In the genomic region with DNA sequence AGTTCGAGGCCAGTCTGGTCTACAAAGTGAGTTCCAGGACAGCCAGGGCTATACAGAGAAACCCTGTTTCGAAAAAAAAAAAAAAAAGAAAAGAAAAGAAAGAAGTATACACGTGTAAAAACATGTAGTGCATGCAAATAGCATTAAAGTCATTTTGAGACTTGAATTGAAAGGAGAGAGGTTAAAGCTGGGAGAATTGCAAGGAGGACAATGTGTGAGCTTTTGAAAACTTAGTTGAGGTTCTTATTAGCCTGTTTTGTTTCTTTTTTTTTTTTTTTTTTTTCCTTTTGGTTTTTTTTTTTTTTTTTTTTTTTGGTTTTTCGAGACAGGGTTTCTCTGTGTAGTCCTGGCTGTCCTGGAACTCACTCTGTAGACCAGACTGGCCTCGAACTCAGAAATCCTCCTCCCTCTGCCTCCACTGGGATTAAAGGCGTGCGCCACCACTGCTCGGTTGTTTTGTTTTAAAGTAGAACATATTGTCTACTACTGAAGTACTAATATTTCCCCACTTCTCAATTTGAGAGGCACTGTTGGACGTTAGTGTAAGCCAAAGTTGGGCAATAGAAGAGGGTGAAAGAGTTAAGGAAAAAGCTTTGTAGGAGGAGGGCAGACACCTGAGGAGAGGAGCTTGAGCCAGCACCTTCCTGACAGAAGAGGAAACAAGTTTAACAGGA, we compare ENCODE assay signal across 8 mouse cellular contexts. TPM values are rescaled to one million over a fixed set of nuclear protein-coding genes. Genes with fewer than 3 reads are reported as not detected.
A peak's percentile ranks its signal among the peaks of the same experiment; 100 is the strongest.
DNase-seq lines count a peak whose midpoint lies in the region; ATAC-seq lines count a peak whose summit lies in the region.

No protein-coding gene starts in this region.

- ATAC-seq in heart, embryonic 12.5 days (ENCODE audit: insufficient number of reproducible peaks, low FRiP score) = no peak
- ATAC-seq in forebrain, embryonic 14.5 days = no peak
- ATAC-seq in liver, embryonic 15.5 days (ENCODE audit: insufficient read depth) = no peak
- no peak for ATAC-seq in activated CD4-positive, CD25-positive, alpha-beta regulatory T cell, adult 4 months

- H3K4me2 ChIP-seq in heart, embryonic 12.5 days = peak overlapping the region; percentile 88
- peak overlapping the region; percentile 85 for H3K4me2 ChIP-seq in forebrain, embryonic 14.5 days (ENCODE audit: low read length)
- H3K4me2 ChIP-seq in liver, embryonic 15.5 days = peak overlapping the region; percentile 89

- H3K27ac ChIP-seq in heart, embryonic 12.5 days (ENCODE audit: poor library complexity, severe bottlenecking) = peak overlapping the region; percentile 95
- peak overlapping the region; percentile 85 for H3K27ac ChIP-seq in forebrain, embryonic 14.5 days (ENCODE audit: low read depth, low read length)
- peak overlapping the region; percentile 86 for H3K27ac ChIP-seq in liver, embryonic 15.5 days (replicated peaks)

- peaks cover 27% of the 10 kb centered on the region for H3K4me1 ChIP-seq in heart, embryonic 12.5 days (replicated peaks)
- H3K4me1 ChIP-seq in forebrain, embryonic 14.5 days (ENCODE audit: control insufficient read depth, insufficient read depth, low read length) = peaks cover 20% of the 10 kb centered on the region
- peaks cover 60% of the 10 kb centered on the region for H3K4me1 ChIP-seq in liver, embryonic 15.5 days (replicated peaks)

- DNase-seq in heart, postnatal 14 days = no peak
- DNase-seq in CD4-positive helper T cell, adult 2 months (ENCODE audit: low read depth, low spot score) = peak; percentile 55
- DNase-seq in forebrain, embryonic 14.5 days (ENCODE audit: low spot score) = no peak
- no peak for DNase-seq in urinary bladder, postnatal 25 days (ENCODE audit: low spot score)
- DNase-seq in cerebellum, adult 9-11 months = no peak

- H3K9ac ChIP-seq in heart, embryonic 12.5 days = peak overlapping the region; percentile 87
- H3K9ac ChIP-seq in forebrain, embryonic 14.5 days (ENCODE audit: low read length) = peak overlapping the region; percentile 84
- H3K9ac ChIP-seq in liver, embryonic 15.5 days = peak overlapping the region; percentile 73

- H3K4me3 ChIP-seq in heart, embryonic 12.5 days = peak overlapping the region; percentile 82
- H3K4me3 ChIP-seq in forebrain, embryonic 14.5 days (ENCODE audit: low read depth, low read length) = peak overlapping the region; percentile 66
- H3K4me3 ChIP-seq in liver, embryonic 15.5 days (replicated peaks) = peak overlapping the region; percentile 91

- no peaks in the 10 kb centered on the region for H3K9me3 ChIP-seq in heart, embryonic 12.5 days (replicated peaks)
- H3K9me3 ChIP-seq in forebrain, embryonic 14.5 days (replicated peaks; ENCODE audit: control insufficient read depth, low read length) = no peaks in the 10 kb centered on the region
- H3K9me3 ChIP-seq in liver, embryonic 15.5 days (replicated peaks) = no peaks in the 10 kb centered on the region

- intact Hi-C loops in heart, postnatal 14 days (cut with DNase I) = no loop called here

- H3K27me3 ChIP-seq in heart, embryonic 12.5 days (replicated peaks) = peaks cover 6% of the 10 kb centered on the region
- peaks cover 22% of the 10 kb centered on the region for H3K27me3 ChIP-seq in forebrain, embryonic 14.5 days (replicated peaks; ENCODE audit: control insufficient read depth, insufficient read depth, low read length)
- H3K27me3 ChIP-seq in liver, embryonic 15.5 days = peaks cover 46% of the 10 kb centered on the region

- H3K36me3 ChIP-seq in heart, embryonic 12.5 days = 0 out of 2 replicates have a peak, but pooled peaks cover under 1% of the 10 kb centered on the region
- H3K36me3 ChIP-seq in forebrain, embryonic 14.5 days (ENCODE audit: control insufficient read depth, insufficient read depth, low read length) = 0 out of 2 replicates have a peak, but pooled peaks cover 1% of the 10 kb centered on the region
- H3K36me3 ChIP-seq in liver, embryonic 15.5 days (replicated peaks) = no peaks in the 10 kb centered on the region

- WGBS in heart, embryonic 12.5 days = 43% methylated on average over 9 of the region's 9 CpGs
- WGBS in forebrain, embryonic 14.5 days = 46% methylated on average over 8 of the region's 9 CpGs
- WGBS in liver, embryonic 15.5 days (ENCODE audit: insufficient replicate concordance) = 38% methylated on average over 9 of the region's 9 CpGs

RNA-seq across cellular contexts. Expression of a gene that starts 0.6 kb away (rescaled TPM):
- polyA plus RNA-seq in heart, embryonic 12.5 days (2016; fragmentation: Nextera tagmentation; extraction: Ambion mirVana) = 23.1 and 24.0 TPM in 2 replicates
- total RNA-seq in heart, postnatal 14 days (2021) = 1 to 10 TPM; 8.5 to 9.0 TPM
- 48.4 and 55.4 TPM in 2 replicates for polyA plus RNA-seq in forebrain, embryonic 14.5 days (2014; fragmentation: Nextera tagmentation; extraction: Ambion mirVana)
- 13.3 and 14.8 TPM in 2 replicates for polyA plus RNA-seq in liver, embryonic 15.5 days (2015; fragmentation: Nextera tagmentation; extraction: Ambion mirVana)
- polyA plus RNA-seq in activated CD4-positive, CD25-positive, alpha-beta regulatory T cell, adult 4 months (2017; shearing (Covaris generic)) = 10 to 100 TPM; 64.1 to 79.7 TPM

RNA-seq across cellular contexts. Expression of a gene that starts 2.5 kb away (rescaled TPM):
- 4.4 TPM in 2 replicates for polyA plus RNA-seq in heart, embryonic 12.5 days (2016; fragmentation: Nextera tagmentation; extraction: Ambion mirVana)
- total RNA-seq in heart, postnatal 14 days (2021) = 10 to 100 TPM; 12.4 to 15.7 TPM
- 3.8 and 4.5 TPM in 2 replicates for polyA plus RNA-seq in forebrain, embryonic 14.5 days (2014; fragmentation: Nextera tagmentation; extraction: Ambion mirVana)
- polyA plus RNA-seq in liver, embryonic 15.5 days (2015; fragmentation: Nextera tagmentation; extraction: Ambion mirVana) = 2.4 and 3.0 TPM in 2 replicates
- 100 to 1,000 TPM; 269 to 295 TPM for polyA plus RNA-seq in activated CD4-positive, CD25-positive, alpha-beta regulatory T cell, adult 4 months (2017; shearing (Covaris generic))

RNA-seq across cellular contexts. Expression of a gene that starts 42.3 kb away (rescaled TPM):
- 106 and 109 TPM in 2 replicates for polyA plus RNA-seq in heart, embryonic 12.5 days (2016; fragmentation: Nextera tagmentation; extraction: Ambion mirVana)
- 10 to 100 TPM; 18.9 to 19.9 TPM for total RNA-seq in heart, postnatal 14 days (2021)
- polyA plus RNA-seq in forebrain, embryonic 14.5 days (2014; fragmentation: Nextera tagmentation; extraction: Ambion mirVana) = 41.0 and 43.8 TPM in 2 replicates
- polyA plus RNA-seq in liver, embryonic 15.5 days (2015; fragmentation: Nextera tagmentation; extraction: Ambion mirVana) = 53.7 and 56.6 TPM in 2 replicates
- polyA plus RNA-seq in activated CD4-positive, CD25-positive, alpha-beta regulatory T cell, adult 4 months (2017; shearing (Covaris generic)) = 10 to 100 TPM; 24.0 to 29.2 TPM

RNA-seq across cellular contexts. Expression of a gene that starts 43.1 kb away (rescaled TPM):
- 0.99 and 1.0 TPM in 2 replicates for polyA plus RNA-seq in heart, embryonic 12.5 days (2016; fragmentation: Nextera tagmentation; extraction: Ambion mirVana)
- under 1 TPM; 0.66 to 0.93 TPM for total RNA-seq in heart, postnatal 14 days (2021)
- polyA plus RNA-seq in forebrain, embryonic 14.5 days (2014; fragmentation: Nextera tagmentation; extraction: Ambion mirVana) = 0.27 and 0.83 TPM in 2 replicates
- polyA plus RNA-seq in liver, embryonic 15.5 days (2015; fragmentation: Nextera tagmentation; extraction: Ambion mirVana) = 0.60 and 0.68 TPM in 2 replicates
- polyA plus RNA-seq in activated CD4-positive, CD25-positive, alpha-beta regulatory T cell, adult 4 months (2017; shearing (Covaris generic)) = 1 to 10 TPM; 2.6 to 5.7 TPM

RNA-seq across cellular contexts. Expression of a gene that starts 43.6 kb away (rescaled TPM):
- 0.83 and 0.93 TPM in 2 replicates for polyA plus RNA-seq in heart, embryonic 12.5 days (2016; fragmentation: Nextera tagmentation; extraction: Ambion mirVana)
- 1 to 10 TPM; 4.5 to 5.8 TPM for total RNA-seq in heart, postnatal 14 days (2021)
- 0.37 and 0.62 TPM in 2 replicates for polyA plus RNA-seq in forebrain, embryonic 14.5 days (2014; fragmentation: Nextera tagmentation; extraction: Ambion mirVana)
- 10.5 and 11.3 TPM in 2 replicates for polyA plus RNA-seq in liver, embryonic 15.5 days (2015; fragmentation: Nextera tagmentation; extraction: Ambion mirVana)
- polyA plus RNA-seq in activated CD4-positive, CD25-positive, alpha-beta regulatory T cell, adult 4 months (2017; shearing (Covaris generic)) = not detected

Comparison
In these comparisons a context has a peak if more than half of its experiments do, and no peak if none do; other contexts are left out.
1. RNA of a gene that starts 2.5 kb away (polyA plus RNA-seq): 269 to 295 TPM in activated CD4-positive, CD25-positive, alpha-beta regulatory T cell, adult 4 months; 4.4 TPM in heart, embryonic 12.5 days, 3.8 to 4.5 TPM in forebrain, embryonic 14.5 days and 2.4 to 3.0 TPM in liver, embryonic 15.5 days; every median in the first group is over 10 times any median in the second.
2. Peak in every context shown above with its lines, with median percentiles within 50 percentile points of each other: H3K27ac ChIP-seq, H3K4me2 ChIP-seq, H3K4me3 ChIP-seq and H3K9ac ChIP-seq.